Mouse (Mus musculus): ENCODE data around the gene Insc.

Gene Insc

DNA sequence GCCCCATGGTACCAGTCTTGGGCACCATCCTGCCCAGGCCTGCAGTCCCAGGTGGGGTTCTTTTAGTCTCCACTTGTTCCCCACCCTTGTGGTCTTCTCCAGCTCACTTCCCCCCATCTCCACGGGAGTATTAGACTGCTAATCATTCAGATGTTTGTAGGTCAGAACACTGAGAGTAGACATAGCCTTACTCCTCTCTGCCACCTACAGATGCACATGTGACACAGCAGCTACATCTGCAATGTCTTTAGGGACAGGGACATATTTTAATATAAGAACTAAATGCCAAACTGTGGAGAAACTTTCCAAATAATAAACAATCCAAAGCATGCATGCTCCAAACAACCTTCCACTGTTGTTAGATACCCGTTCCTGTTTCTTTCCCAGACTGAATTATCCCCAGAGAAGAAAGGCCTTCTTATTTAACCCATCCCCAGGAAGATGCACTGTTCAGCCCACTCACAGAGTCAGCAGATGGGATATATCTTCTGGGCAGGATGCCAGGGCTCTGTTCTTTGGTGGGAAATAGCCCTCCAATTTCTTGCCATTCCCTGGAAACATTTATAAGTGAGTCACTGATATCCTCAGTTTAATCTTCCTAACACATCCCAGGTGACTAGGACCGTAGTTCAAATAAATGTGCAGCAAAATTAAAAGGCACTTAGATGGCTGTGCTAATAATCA lies 88.9 kb downstream of the Insc start:
- DNase-seq: no peak

DNA sequence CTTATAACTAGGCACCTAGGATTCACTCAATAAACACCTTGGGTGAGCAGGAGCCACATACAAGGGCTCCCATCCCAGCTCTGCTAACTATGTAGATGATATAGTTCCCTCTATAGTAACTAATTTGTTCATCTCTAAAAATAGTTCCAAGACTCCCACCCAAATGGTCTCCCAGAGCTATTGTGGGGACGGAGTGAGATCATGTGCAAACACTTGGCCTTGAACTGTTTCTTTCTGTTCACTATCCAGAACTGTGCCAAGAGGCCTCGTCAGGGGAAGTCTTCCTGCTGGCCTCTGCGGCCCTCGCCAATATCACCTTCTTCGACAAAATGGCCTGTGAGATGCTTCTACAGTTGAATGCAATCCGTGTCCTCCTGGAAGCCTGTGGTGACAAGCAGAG lies 91.0 kb downstream of the Insc start:
- DNase-seq: no peak

DNA sequence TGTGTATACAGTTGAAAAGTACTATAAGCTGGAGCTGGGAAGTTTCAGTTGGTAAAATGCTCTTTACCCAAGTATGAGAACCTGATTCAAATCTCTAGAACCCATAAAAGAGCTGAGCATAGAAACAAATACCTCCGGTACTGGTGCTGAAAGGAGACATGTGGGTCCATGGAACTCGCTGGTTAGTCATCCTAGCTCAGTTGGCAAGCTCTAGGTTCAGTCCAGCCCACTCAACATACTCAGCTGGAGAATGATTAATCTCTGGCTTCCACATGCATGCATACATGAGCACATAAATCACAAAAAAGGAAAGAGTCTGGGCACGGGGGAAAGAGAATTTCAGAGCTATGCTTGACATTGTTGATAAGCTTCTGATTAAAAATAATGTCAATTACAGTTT lies 93.8 kb downstream of the Insc start:
- no peak for DNase-seq

DNA sequence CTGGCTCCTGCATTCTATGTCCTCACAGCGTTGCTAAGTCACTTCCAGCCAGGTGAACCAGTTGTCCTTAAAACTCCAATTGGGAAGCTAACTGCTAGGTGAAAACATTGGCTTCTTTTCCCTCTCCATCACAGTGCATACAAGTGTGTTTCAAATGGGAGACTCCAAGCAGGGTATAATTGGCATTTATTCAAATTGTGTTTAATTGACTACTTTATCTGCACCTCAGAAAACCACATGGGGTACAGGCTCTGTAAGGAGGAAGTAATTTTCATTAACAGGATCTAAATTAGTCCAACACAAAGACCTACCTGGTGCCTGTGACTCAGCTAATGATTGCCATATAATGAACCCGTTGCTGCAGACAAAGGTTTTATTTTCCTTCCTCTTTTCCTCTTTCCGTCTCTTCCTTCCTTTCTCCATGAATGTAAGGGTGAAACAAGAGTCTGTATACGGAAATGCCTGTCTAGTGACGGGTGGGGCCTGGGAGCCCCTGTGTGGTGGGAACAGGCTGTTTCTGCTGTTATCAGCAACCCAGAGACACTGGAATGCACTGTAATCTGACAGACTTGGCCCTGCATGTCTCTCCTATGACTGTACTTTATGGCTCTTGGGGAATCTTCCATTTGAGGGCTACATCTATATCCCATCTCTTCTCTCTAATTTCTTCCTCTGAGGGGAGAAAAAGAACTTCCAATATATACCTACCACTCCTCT lies 96.7 kb downstream of the Insc start:
- no peak for DNase-seq

DNA sequence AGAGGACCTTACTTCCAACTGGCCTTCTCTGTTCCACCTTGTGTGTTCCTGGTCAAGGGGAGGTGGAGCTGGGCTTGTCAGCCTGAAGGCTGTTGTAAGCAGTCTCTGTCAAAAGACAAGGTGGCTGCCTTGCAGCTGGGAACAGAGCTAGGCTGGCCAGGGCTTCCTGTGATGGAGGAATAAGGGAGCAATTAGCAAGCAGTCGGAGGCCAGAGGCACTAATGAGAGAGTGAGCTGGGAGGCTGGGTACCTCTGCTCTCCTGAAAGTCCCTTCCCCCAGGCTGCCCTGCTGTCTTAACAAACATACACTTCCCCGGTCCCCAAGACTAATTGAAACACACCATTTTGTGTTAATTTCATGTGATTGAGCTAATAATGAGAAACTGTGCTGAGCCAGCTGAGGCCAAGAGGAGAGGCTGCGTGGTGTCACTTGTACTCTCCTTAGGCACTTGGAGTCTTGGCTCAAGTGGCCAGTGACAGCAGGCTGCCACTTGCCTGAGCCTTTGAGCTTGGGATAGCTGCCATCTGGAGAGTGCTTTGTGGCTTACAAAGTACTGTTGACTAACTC lies 99.2 kb downstream of the Insc start:
- peak; percentile 11 for DNase-seq

DNA sequence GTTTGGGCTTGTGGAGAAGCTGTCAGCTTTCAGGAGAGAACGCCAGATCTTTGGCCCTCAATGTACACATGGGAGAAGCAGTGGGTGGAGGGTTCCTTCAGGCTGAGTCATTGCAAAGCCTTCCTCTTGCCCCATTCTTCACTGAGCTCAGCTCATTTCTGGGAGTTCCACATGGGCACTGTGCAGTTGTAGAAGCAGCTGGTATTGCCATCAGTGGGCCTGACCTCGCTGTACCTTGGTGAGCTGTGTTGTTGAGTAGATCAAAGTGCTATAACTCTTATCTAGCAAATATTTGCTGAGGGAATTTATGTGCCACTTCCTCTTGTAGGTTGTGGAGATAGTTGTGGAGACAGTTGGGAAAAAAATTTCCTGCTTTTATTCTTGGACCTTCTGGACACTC lies 103.7 kb downstream of the Insc start:
- DNase-seq: no peak

DNA sequence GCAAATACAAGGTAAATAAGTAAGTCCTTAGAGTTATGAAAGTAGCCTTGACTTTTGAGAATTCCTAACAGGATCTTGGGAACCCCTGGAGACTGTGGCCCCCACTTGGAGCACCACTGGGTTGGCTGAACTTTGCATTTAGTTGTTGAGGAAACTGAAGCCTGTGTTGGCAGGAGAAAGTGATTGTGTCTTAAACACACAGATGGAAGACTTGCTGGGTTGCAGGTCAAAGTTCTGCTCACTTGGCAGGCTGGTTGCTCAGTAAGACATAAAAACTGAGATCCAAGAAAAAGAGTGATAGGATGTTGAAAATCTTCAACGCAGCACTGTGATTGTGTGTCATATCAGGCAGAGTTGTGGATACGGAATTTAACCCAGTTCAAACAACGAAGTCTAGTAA lies 108.9 kb downstream of the Insc start:
- no peak for DNase-seq

DNA sequence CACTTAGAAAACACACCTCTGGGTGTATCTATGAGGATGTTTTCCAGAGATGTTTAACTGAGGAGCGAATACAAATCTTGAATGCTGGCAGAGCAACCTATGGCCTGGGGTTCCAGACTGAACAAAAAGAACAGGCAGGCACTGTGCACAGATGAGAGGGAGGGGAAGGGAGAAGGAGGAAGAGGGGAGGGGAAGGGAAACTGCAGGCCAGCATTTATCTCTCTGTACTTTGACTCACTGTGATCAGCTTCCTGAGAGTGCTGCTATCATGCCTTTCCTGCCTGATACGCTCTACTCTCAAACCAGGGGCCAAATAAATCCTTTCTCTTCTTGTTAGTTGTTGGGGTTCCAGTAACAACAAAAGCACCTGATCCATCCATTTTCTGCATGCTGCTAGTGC lies 110.7 kb downstream of the Insc start:
- DNase-seq: no peak

DNA sequence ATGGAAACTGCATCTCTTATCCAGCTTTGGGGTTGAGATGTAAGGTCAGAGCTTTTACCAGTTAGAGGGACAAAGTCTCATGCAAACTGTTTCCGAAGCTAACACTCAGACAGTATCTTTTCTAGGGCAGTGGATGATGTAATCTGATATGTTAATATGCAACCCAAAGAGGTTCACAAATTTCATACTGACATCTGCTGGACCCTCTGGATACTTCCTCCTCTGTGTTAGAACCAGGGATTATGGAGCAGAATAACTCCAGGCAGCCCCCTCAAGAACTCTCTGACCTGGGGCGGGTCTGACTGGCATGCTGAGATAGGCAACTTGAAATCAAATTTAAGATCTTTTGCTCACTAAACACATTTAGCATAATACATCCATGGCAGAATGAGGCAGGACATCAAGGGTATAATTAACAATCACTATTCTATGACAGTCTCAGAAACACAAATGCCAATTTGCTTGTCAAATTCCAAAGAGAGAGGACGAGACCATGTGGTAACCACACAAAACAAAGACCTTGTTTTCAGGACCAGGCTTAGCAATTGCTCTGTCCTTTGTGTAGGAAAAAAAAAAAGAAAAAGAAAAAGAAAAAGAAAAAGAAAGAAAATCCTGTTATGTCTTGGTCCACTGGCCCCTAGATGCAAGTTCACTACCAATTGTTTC lies 117.5 kb downstream of the Insc start:
- DNase-seq: no peak

DNA sequence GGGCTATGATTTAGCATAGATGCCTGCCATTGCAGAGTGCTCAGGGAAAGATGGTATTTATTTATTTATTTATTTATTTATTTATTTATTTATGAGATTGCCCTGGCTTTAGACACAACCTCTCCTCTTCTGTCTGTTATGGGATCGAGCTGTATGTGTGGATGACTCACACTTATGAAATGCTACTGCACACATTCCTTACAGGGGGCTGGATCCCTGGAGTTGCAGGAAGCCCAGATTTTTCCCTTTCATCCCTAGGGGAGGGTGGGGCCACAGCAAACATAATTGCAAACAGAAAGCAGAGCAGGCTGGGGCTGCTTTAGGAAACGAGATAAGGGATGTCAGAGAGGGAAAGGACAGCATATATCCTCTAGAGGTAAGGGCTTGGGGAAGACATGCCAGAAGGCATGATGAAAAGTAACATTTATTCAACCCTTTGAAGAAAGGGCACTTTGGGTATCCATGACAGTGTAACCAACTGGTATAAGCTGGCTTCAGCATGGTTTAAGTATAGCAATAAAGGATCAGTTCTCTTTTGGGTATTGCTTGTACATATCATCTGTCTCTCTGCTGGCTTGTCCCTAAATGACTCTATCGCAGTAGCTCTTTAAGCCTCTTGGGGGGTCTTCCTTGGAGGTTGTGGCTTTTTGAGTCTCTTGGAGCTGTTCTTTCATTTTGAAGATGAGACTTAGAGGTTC lies 130.0 kb downstream of the Insc start:
- no peak for DNase-seq

DNA sequence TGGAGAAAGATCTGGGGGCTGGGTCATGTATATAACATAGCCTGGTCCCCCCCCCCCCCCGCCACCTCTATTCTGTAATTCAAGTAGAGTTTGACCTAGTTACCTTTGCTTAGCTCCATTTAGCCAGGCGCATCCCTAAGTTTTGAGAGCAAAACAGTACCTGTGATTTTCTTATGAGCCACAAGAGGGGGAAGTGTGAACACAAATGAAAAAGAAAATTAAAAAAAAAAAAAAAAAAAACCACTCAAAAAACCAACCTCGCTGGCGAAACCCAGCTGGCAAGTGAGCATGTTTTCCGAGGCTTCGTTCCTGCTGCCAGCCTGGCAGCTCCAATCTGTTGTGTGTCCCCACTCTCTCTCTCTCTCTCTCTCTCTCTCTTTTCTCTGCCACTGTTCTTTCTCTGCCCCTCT lies 130.5 kb downstream of the Insc start:
- DNase-seq: peak; percentile 5

DNA sequence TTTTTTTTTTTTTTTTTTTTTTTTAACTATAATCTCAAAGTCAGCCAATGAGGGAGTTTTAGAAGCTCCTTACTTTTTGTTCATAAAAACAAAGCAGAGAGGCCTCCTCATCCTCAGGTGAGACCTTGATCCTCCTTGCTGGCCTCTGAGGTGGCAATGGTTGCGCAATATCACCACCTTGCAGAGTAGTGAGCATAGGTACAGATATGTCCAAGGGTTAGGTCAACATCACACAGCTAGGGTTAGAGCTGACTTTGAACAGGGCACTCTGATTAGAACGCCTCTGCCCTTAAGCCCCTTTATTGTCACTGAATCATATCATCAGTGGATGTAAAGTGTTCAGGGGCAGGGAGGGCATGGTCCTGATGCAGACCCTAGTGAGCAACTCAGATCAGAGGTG lies 131.1 kb downstream of the Insc start:
- DNase-seq: no peak

DNA sequence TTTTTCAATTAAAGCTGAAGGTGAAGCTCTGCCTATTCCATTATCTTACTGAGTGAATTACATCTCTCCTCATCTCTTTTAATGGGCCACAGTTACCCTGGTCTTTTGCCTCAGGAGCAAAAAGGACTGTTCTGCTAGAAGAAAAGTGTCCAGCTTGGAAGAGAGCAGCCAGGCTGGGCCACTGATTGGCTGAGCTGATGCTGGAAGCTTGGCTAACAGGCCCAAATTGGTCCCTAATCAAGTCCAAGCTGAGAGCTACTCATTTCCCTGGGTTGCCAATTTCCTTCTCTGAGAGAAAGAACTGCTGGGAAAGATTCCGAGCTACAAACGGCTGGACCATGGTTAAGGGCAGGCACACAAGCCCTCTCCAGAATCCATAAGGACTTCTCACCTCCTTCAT lies 140.1 kb downstream of the Insc start:
- no peak for DNase-seq

DNA sequence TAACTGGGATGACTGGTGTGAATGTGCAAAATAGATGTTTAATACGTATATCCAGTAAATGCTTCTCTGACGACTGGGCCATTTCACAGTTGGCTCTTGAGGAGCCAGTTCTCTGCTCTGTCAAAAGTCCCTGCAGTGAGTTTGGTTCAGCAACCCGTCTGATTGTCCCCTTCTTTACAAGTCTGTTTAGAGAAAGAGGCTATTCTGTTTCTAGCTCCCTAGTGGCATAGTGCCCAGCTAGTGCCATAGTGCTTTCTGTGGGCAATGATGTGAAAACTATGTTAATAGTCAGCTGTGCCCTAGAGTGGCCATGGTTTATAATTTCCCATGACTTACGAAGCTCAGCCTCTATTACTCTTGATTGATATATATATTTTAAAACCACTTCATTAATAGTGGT lies 143.4 kb downstream of the Insc start:
- DNase-seq: no peak

DNA sequence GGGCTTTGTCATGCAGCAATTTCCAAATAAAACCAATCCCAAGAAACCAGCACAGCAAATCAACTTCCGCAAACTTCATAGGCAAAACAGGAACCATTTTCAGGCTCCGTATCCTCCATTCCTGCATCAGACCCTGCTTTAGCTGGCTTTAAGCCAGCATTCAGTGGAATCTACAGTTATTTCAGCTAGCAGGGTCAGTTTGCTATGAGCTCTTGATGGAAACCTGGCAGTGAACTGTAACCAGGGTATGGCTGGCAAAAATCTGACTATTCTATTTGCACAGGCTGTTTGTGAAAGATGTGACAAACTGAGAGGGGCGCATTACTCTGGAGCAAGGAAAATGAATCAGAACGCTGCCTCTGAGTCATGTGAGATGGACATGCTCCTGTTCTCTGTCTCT lies 146.7 kb downstream of the Insc start:
- no peak for DNase-seq

DNA sequence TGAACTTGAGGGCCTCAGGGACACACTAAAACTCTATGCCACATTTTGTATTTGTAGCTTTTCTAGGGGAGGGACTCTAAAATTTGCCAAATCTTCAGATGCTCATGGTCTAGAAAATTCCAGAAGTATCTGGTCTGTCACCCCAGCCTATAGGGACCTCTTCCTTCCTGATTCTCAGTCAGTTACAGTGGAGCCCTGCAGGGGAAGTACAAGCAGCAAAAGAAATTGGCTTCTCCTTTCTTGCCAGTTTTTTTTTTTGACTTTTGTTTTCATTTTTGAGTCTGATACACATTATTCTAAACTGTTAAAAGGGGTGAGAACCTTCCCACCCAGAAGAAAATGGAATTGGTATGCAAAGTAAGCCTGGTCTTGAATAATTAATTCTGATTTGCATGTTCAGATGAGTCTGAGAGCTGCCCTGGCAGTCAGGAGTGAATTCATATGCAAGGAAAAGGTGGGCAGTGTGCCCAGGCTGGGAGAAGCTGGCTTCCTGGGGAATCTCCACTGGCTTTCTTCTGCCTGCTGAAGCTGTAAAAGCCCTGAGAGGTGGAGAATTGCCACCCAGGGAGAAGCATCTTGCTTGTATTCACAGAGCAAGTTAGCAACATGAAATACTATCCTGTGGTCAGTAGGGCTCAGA lies 149.2 kb downstream of the Insc start:
- no peak for DNase-seq

DNA sequence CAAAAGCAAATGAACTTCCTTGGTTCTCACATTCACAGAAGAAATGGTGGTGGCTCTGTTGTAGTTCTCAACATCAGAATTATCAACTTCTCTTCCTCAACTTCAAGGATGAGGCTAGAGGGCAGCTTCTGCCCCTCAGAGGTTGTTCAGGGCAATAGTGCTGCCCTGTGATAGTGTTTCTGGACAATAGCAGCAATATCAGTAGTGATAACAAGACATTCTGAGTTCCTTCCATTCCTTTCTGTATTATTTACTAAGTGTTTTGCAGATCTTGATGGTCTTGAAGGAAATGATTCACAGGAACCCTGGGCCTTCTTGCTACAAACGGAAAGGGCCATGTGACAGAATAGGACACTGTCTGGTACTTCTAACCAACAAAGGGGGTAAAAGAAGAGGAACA lies 150.4 kb downstream of the Insc start:
- DNase-seq: no peak

DNA sequence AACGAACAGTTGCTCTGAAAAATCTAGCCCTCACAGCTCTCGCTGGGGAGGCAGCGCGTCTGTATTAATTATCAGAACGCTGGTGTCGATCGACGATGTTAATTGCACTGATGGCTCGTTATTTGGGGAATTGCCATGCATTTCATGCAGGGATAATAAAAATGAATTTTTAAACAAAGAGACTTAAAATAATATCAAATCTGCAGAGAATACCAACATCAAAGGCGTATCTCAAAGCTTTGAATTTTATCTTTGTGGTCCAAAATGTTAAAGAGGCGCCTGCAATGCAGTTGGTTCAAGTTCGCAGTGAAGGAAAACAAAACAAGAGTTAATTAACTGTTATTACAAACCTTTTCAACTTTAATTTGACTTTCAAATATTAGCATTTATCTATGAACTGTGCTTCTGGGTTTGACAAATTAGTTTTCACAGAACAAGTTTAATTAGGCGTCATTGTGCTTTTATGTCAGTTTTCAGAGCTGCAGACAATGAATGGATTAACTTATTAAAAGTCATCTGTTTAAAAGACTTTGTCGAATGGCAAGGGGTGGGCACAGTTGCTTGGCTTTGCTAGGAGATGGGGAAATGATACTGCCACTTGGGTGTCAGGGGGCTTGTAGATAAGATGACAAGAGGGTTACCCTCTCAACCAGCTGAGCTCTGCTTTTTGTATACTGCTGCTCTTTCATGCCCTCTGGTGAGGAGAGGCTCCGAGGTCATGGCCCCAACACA lies 153.6 kb downstream of the Insc start:
- no peak for DNase-seq

All from lung, postnatal 36 days (tissue).